Mouse (Mus musculus): Measurements from ENCODE around the gene Idnk.

- no peak for TF ChIP-seq FOSL1 (IDR thresholded peaks at IDR 0.05; ENCODE audit: insufficient read depth, low read length, poor library complexity, severe bottlenecking)
- TF ChIP-seq USF1 (IDR thresholded peaks at IDR 0.05; ENCODE audit: low read depth): no peak
- TF ChIP-seq CTCF (IDR thresholded peaks at IDR 0.05; ENCODE audit: control insufficient read depth, insufficient read depth, insufficient read length): no peak
- no peak for TF ChIP-seq MAX (IDR thresholded peaks at IDR 0.05)
- TF ChIP-seq MYOD1 (IDR thresholded peaks at IDR 0.05; ENCODE audit: control insufficient read depth, insufficient read length, low read depth): no peak
- no peak for TF ChIP-seq CEBPB (IDR thresholded peaks at IDR 0.05; ENCODE audit: low read depth)
Observed at GRCm38 (mm10) chr13:58192146-58192545, 34.7 kb downstream of the Idnk start.

Data from C2C12 (cell line).